Mouse (Mus musculus): ENCODE results near the gene Vmn1r122. TPM values are rescaled to one million over a fixed set of nuclear protein-coding genes. Genes with fewer than 3 reads are reported as not detected.
"Not testable (repeated sequence)": the region's sequence is repeated elsewhere in the genome, so short reads cannot be mapped to it uniquely, and the experiment has no call there.

The Vmn1r122 gene
- polyA plus RNA-seq (2014; fragmentation: Nextera tagmentation; extraction: Ambion mirVana) = not detected in 2 replicates

DNA sequence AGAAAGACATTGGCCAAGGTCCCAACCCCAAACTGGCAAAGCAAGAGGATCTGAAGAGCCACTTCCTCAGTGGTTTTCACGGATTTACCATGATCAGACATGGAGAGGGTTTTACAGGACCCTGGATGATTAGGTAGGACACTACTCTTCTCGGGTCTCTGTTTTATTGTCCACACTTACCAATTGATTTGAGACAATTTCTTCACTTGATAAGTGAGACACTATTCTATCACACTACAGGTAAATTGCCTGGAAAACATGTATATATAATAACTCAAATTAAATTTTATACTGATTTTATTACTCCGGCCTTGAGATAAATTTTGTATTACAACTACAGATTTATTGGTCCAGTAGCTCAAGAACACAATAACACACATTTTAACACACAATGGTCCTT is at the start of gene Vmn1r122:
Gene Vmn1r122 (minus strand): TSS at position 101 of the 400 bp plus-strand sequence.
- H3K9ac ChIP-seq (ENCODE audit: low read depth, low read length); H3K4me2 ChIP-seq; H3K4me3 ChIP-seq (ENCODE audit: low read depth, low read length); H3K27me3 ChIP-seq (replicated peaks; ENCODE audit: control insufficient read depth, insufficient read depth, low read length); ATAC-seq (replicated peaks; ENCODE audit: low FRiP score); H3K27ac ChIP-seq (ENCODE audit: low read depth, low read length); H3K9me3 ChIP-seq (ENCODE audit: control insufficient read depth, low read length); H3K4me1 ChIP-seq (replicated peaks; ENCODE audit: control insufficient read depth, insufficient read depth, low read length); H3K36me3 ChIP-seq (ENCODE audit: control insufficient read depth, insufficient read depth, low read length); DNase-seq (ENCODE audit: low spot score): not testable (repeated sequence)
- 56% methylated on average over 2 of the region's 3 CpGs for WGBS

DNA sequence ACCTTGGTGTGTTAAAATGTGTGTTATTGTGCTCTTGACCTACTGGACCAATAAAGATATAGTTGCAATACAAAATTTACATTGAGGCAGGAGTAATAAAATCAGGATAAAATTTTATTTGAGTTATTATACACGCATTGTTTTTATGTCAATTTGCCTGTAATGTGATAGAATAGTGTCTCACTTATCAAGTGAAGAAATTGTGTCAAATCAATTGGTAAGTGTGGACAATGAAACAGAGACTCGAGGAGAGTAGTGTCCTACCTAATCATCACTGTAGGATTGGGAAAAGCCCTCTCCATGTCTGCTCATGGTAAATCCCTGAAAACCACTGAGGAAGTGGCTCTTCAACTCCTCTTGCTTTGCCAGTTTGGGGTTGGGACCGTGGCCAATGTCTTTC is 28.0 kb upstream of the Vmn1r122 start, which contains the start of gene Vmn1r123:
Gene Vmn1r123 (plus strand): TSS at position 301 of the 400 bp plus-strand sequence.
- H3K27me3 ChIP-seq (replicated peaks; ENCODE audit: control insufficient read depth, insufficient read depth, low read length); H3K4me2 ChIP-seq; H3K9ac ChIP-seq (ENCODE audit: low read depth, low read length); H3K9me3 ChIP-seq (ENCODE audit: control insufficient read depth, low read length); DNase-seq (ENCODE audit: low spot score); H3K4me1 ChIP-seq (replicated peaks; ENCODE audit: control insufficient read depth, insufficient read depth, low read length); H3K4me3 ChIP-seq (ENCODE audit: low read depth, low read length); H3K27ac ChIP-seq (ENCODE audit: low read depth, low read length); H3K36me3 ChIP-seq (ENCODE audit: control insufficient read depth, insufficient read depth, low read length); ATAC-seq (replicated peaks; ENCODE audit: low FRiP score): not testable (repeated sequence)
- WGBS = 36% methylated on average over 1 of the region's 3 CpGs

DNA sequence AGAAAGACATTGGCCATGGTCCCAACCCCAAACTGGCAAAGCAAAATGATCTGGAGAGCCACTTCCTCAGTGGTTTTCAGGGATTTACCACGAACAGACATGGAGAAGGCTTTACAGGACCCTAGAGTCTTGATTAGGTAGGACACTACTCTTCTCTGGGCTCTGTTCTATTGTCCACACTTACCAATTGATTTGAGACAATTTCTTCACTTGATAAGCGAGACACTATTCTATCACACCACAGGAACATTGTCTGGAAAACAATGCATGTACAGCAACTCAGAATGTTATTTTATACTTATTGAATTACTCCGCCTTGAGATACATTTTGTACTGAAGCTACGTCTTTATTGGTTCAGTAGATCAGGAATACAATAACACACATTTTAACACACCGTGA is 35.5 kb downstream of the Vmn1r122 start, which contains the start of gene Vmn1r121:
Gene Vmn1r121 (minus strand): TSS at position 101 of the 400 bp plus-strand sequence.
- not testable (repeated sequence) for H3K9ac ChIP-seq (ENCODE audit: low read depth, low read length); H3K4me1 ChIP-seq (replicated peaks; ENCODE audit: control insufficient read depth, insufficient read depth, low read length); DNase-seq (ENCODE audit: low spot score); H3K27ac ChIP-seq (ENCODE audit: low read depth, low read length); H3K36me3 ChIP-seq (ENCODE audit: control insufficient read depth, insufficient read depth, low read length); H3K27me3 ChIP-seq (replicated peaks; ENCODE audit: control insufficient read depth, insufficient read depth, low read length); H3K4me3 ChIP-seq (ENCODE audit: low read depth, low read length); H3K9me3 ChIP-seq (ENCODE audit: control insufficient read depth, low read length); ATAC-seq (replicated peaks; ENCODE audit: low FRiP score); H3K4me2 ChIP-seq
- 65% methylated on average over 4 of the region's 5 CpGs for WGBS

Other genes with a start within 250 kb of the Vmn1r122 start
- gene Vmn1r118, start 221.8 kb downstream of the Vmn1r122 start, polyA plus RNA-seq (2014; fragmentation: Nextera tagmentation; extraction: Ambion mirVana) = not detected in 2 replicates
- gene Vmn1r119, start 121.7 kb downstream of the Vmn1r122 start, polyA plus RNA-seq (2014; fragmentation: Nextera tagmentation; extraction: Ambion mirVana) = not detected in 2 replicates
- not detected in 2 replicates for gene Vmn1r120, start 80.3 kb downstream of the Vmn1r122 start, polyA plus RNA-seq (2014; fragmentation: Nextera tagmentation; extraction: Ambion mirVana)
- not detected in 2 replicates for gene Vmn1r121, start 35.6 kb downstream of the Vmn1r122 start, polyA plus RNA-seq (2014; fragmentation: Nextera tagmentation; extraction: Ambion mirVana)
- gene Vmn1r123, start 28.1 kb upstream of the Vmn1r122 start, polyA plus RNA-seq (2014; fragmentation: Nextera tagmentation; extraction: Ambion mirVana) = not detected in 2 replicates
- not detected in 2 replicates for gene Gm5157, start 56.3 kb upstream of the Vmn1r122 start, polyA plus RNA-seq (2014; fragmentation: Nextera tagmentation; extraction: Ambion mirVana)
- not detected in 2 replicates for gene Vmn1r124, start 126.5 kb upstream of the Vmn1r122 start, polyA plus RNA-seq (2014; fragmentation: Nextera tagmentation; extraction: Ambion mirVana)
- gene Vmn1r125, start 138.1 kb upstream of the Vmn1r122 start, polyA plus RNA-seq (2014; fragmentation: Nextera tagmentation; extraction: Ambion mirVana) = not detected in 2 replicates
- not detected in 2 replicates for gene Vmn1r126, start 167.3 kb upstream of the Vmn1r122 start, polyA plus RNA-seq (2014; fragmentation: Nextera tagmentation; extraction: Ambion mirVana)
- not detected in 2 replicates for gene Vmn1r127, start 185.7 kb upstream of the Vmn1r122 start, polyA plus RNA-seq (2014; fragmentation: Nextera tagmentation; extraction: Ambion mirVana)
- gene Vmn1r128, start 215.2 kb upstream of the Vmn1r122 start, polyA plus RNA-seq (2014; fragmentation: Nextera tagmentation; extraction: Ambion mirVana) = not detected in 2 replicates
- not detected in 2 replicates for gene Vmn1r129, start 227.2 kb upstream of the Vmn1r122 start, polyA plus RNA-seq (2014; fragmentation: Nextera tagmentation; extraction: Ambion mirVana)